Mouse (Mus musculus) spleen, adult 2 months (tissue): Measurements from ENCODE around the gene Paqr5.

Experiments used
- CTCF ChIP-seq: fragments of 200-500 bp; IDR thresholded peaks from 2 replicates; pipeline ENCODE4 v1.5.1; 2011; ENCODE audit warnings: mild to moderate bottlenecking, inconsistent platforms; ENCODE audit not compliant: insufficient read depth, insufficient read length, insufficient replicate concordance; ENCODE audit errors: extremely low read depth
- POLR2A ChIP-seq: fragments of 200-500 bp; IDR thresholded peaks from 2 replicates; pipeline ENCODE4 v1.6.1; 2011; ENCODE audit warnings: low read depth, low read length, inconsistent platforms

DNA sequence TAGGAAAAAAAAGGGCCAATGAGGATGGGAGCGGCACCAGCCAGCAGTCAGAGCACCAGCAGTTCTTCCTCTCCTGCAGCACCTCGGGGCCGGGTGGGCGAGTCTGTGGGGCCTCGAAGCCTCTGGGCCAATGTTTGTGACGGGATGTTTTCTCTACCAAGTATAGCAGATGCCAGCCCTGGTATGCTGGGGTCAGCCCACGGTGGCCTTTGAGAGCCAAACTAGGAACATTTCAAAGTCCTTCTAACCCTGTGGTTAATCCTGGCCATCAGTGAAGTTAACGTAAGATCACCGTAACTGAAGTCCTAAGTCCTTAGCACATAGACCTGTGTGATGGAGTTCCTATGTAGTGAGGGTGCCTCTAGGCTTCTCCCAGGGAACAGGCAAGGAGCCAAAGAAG, 54.6 kb downstream of the Paqr5 start:
- TF ChIP-seq CTCF (no peak), POLR2A (no peak)
